Mouse (Mus musculus): ENCODE data around the gene Faf2. TPM values are rescaled to one million over a fixed set of nuclear protein-coding genes. Genes with fewer than 3 reads are reported as not detected.

Gene Faf2
- total and polyA plus RNA-seq, 2 experiments from 2014 or later = 49.3 to 53.0 TPM

- no peaks in the 10 kb centered on the region for H3K27me3 ChIP-seq (ENCODE audit: insufficient read depth, low read length)
- H3K9me3 ChIP-seq (ENCODE audit: low read length) = no peaks in the 10 kb centered on the region
- TF ChIP-seq CTCF (IDR thresholded peaks at IDR 0.05) = no peak
- WGBS = 1% methylated on average over 26 of the region's 27 CpGs
- ATAC-seq (ENCODE audit: low FRiP score) = peak; percentile 62
- peaks cover 9% of the 10 kb centered on the region; the same call in 1 of the 2 replicates for H3K4me1 ChIP-seq (ENCODE audit: insufficient read depth, low read length)
- H3K27ac ChIP-seq (ENCODE audit: low read depth, low read length) = peak overlapping the region; percentile 88
- peak overlapping the region; percentile 60 for H3K4me2 ChIP-seq (ENCODE audit: low read depth, low read length, poor library complexity, severe bottlenecking)
- H3K36me3 ChIP-seq (ENCODE audit: insufficient read depth, low read length) = no peaks in the 10 kb centered on the region
- peak; percentile 10 for DNase-seq (ENCODE audit: low spot score)
- peak overlapping the region; percentile 89 for H3K9ac ChIP-seq (replicated peaks; ENCODE audit: low read length, poor library complexity, severe bottlenecking)
- peak overlapping the region; percentile 92 for H3K4me3 ChIP-seq (ENCODE audit: low read depth, low read length)
Observed at GRCm38 (mm10) chr13:54621960-54622521, 457 bp downstream of the Faf2 start.

DNA sequence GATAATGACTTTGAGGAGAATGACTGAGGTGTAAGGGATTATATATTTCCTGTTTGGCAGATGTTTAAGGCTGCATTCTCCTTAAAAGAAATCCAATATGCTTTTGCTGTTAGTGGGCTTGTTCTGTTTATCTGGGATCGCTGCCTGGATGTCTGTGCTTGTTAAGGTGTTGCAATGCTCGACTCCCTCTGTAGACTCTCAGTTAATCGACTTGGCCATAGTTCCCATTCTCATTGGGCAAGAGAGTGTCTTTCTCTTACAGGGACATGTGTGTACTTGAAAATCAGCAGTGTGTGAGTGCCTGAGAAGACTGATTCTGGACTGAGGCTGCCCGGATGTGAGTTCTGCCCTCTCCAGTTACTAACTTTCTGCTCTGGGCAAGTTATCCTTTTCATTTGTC is 7.5 kb downstream of the Faf2 start:
- H3K4me2 ChIP-seq (ENCODE audit: low read depth, low read length, poor library complexity, severe bottlenecking) = no peak overlapping the region
- 92% methylated on average over 4 of the region's 4 CpGs for WGBS
- no peaks in the 10 kb centered on the region for H3K27me3 ChIP-seq (ENCODE audit: insufficient read depth, low read length)
- H3K36me3 ChIP-seq (ENCODE audit: insufficient read depth, low read length) = no peaks in the 10 kb centered on the region
- DNase-seq (ENCODE audit: low spot score) (no peak), ATAC-seq (ENCODE audit: low FRiP score) (no peak)
- no peak for TF ChIP-seq CTCF (IDR thresholded peaks at IDR 0.05)
- H3K4me3 ChIP-seq (ENCODE audit: low read depth, low read length) = no peak overlapping the region
- no peaks in the 10 kb centered on the region for H3K9me3 ChIP-seq (ENCODE audit: low read length)
- no peak overlapping the region for H3K9ac ChIP-seq (replicated peaks; ENCODE audit: low read length, poor library complexity, severe bottlenecking)
- H3K27ac ChIP-seq (ENCODE audit: low read depth, low read length) = no peak overlapping the region
- H3K4me1 ChIP-seq (ENCODE audit: insufficient read depth, low read length) = no peaks in the 10 kb centered on the region

GRCm38 (mm10) chr13:54632731-54633277 is 11.2 kb downstream of the Faf2 start:
- Histone ChIP-seq H3K4me3 (ENCODE audit: low read depth, low read length) (no peak overlapping the region), H3K27ac (ENCODE audit: low read depth, low read length) (no peak overlapping the region), H3K4me2 (ENCODE audit: low read depth, low read length, poor library complexity, severe bottlenecking) (no peak overlapping the region), H3K9me3 (ENCODE audit: low read length) (no peaks in the 10 kb centered on the region), H3K36me3 (ENCODE audit: insufficient read depth, low read length) (0 out of 2 replicates have a peak, but pooled peaks cover under 1% of the 10 kb centered on the region), H3K9ac (replicated peaks; ENCODE audit: low read length, poor library complexity, severe bottlenecking) (no peak overlapping the region), H3K4me1 (ENCODE audit: insufficient read depth, low read length) (no peaks in the 10 kb centered on the region), H3K27me3 (ENCODE audit: insufficient read depth, low read length) (no peaks in the 10 kb centered on the region)
- no peak for TF ChIP-seq CTCF (IDR thresholded peaks at IDR 0.05)
- no peak for DNase-seq (ENCODE audit: low spot score)
- WGBS = 74% methylated on average over 3 of the region's 3 CpGs
- no peak for ATAC-seq (ENCODE audit: low FRiP score)

DNA sequence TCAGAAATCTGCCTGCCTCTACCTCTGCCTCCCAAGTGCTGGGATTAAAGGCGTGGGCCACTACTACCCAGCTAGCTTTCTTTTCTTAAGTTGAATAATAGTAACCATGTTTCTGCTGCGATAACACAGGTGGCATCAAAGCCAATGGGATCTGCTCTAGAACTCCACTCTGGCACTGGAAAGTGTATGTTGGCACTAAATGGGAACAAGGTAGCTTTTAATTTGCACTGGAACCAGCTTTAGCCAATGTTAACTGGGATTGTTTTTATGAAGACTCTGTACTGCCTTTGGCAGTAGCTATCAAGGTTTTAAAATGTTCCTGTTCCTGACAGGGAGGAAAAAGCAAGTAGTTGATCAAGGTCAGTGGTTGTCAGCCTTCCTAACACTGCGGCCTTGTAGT is 13.4 kb downstream of the Faf2 start:
- Histone ChIP-seq H3K27ac (ENCODE audit: low read depth, low read length) (no peak overlapping the region), H3K4me3 (ENCODE audit: low read depth, low read length) (no peak overlapping the region), H3K4me2 (ENCODE audit: low read depth, low read length, poor library complexity, severe bottlenecking) (no peak overlapping the region), H3K27me3 (ENCODE audit: insufficient read depth, low read length) (no peaks in the 10 kb centered on the region), H3K36me3 (ENCODE audit: insufficient read depth, low read length) (peaks cover 16% of the 10 kb centered on the region), H3K4me1 (ENCODE audit: insufficient read depth, low read length) (no peaks in the 10 kb centered on the region), H3K9me3 (ENCODE audit: low read length) (no peaks in the 10 kb centered on the region), H3K9ac (replicated peaks; ENCODE audit: low read length, poor library complexity, severe bottlenecking) (no peak overlapping the region)
- DNase-seq (ENCODE audit: low spot score) (no peak), ATAC-seq (ENCODE audit: low FRiP score) (no peak)
- no peak for TF ChIP-seq CTCF (IDR thresholded peaks at IDR 0.05)
- 96% methylated on average over 3 of the region's 3 CpGs for WGBS

- H3K4me3 ChIP-seq (ENCODE audit: low read depth, low read length) = no peak overlapping the region
- H3K27ac ChIP-seq (ENCODE audit: low read depth, low read length) = no peak overlapping the region
- ATAC-seq (ENCODE audit: low FRiP score) (no peak), DNase-seq (ENCODE audit: low spot score) (no peak)
- no peak overlapping the region for H3K9ac ChIP-seq (replicated peaks; ENCODE audit: low read length, poor library complexity, severe bottlenecking)
- peaks cover 78% of the 10 kb centered on the region for H3K36me3 ChIP-seq (ENCODE audit: insufficient read depth, low read length)
- WGBS = 97% methylated on average over 3 of the region's 3 CpGs
- no peak overlapping the region for H3K4me2 ChIP-seq (ENCODE audit: low read depth, low read length, poor library complexity, severe bottlenecking)
- H3K9me3 ChIP-seq (ENCODE audit: low read length) = no peaks in the 10 kb centered on the region
- H3K4me1 ChIP-seq (ENCODE audit: insufficient read depth, low read length) = no peaks in the 10 kb centered on the region
- H3K27me3 ChIP-seq (ENCODE audit: insufficient read depth, low read length) = no peaks in the 10 kb centered on the region
- no peak for TF ChIP-seq CTCF (IDR thresholded peaks at IDR 0.05)
Observed at GRCm38 (mm10) chr13:54650461-54650860, 28.9 kb downstream of the Faf2 start.

DNA sequence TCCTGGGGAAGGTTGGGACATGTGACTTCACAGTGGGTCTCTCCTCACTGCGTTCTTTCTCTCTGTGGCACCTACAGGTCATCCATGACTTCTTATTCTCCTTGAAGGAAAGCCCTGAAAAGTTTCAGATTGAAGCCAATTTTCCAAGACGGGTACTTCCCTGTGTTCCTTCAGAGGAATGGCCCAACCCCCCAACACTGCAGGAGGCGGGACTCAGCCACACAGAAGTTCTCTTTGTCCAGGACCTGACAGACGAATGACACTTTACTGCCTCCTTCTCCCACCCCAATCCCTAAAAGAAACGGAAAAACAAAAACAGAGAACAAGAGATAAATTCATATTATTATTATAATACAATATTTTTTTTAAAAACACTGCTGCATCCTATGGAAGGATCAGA is 39.3 kb downstream of the Faf2 start:
- Histone ChIP-seq H3K36me3 (ENCODE audit: insufficient read depth, low read length) (peaks cover 49% of the 10 kb centered on the region), H3K27ac (ENCODE audit: low read depth, low read length) (no peak overlapping the region), H3K4me3 (ENCODE audit: low read depth, low read length) (no peak overlapping the region), H3K4me2 (ENCODE audit: low read depth, low read length, poor library complexity, severe bottlenecking) (no peak overlapping the region), H3K9ac (replicated peaks; ENCODE audit: low read length, poor library complexity, severe bottlenecking) (no peak overlapping the region), H3K27me3 (ENCODE audit: insufficient read depth, low read length) (no peaks in the 10 kb centered on the region), H3K4me1 (ENCODE audit: insufficient read depth, low read length) (no peaks in the 10 kb centered on the region), H3K9me3 (ENCODE audit: low read length) (no peaks in the 10 kb centered on the region)
- ATAC-seq (ENCODE audit: low FRiP score) (no peak), DNase-seq (ENCODE audit: low spot score) (no peak)
- WGBS = 67% methylated on average over 5 of the region's 5 CpGs
- no peak for TF ChIP-seq CTCF (IDR thresholded peaks at IDR 0.05)
